Mouse (Mus musculus): ENCODE results near the gene Vmn2r84. TPM values are rescaled to one million over a fixed set of nuclear protein-coding genes. Genes with fewer than 3 reads are reported as not detected.
"Not testable (repeated sequence)": the region's sequence is repeated elsewhere in the genome, so short reads cannot be mapped to it uniquely, and the experiment has no call there.

Vmn2r84 gene
- polyA plus RNA-seq, 1 experiment, result not detected

- no peak for DNase-seq
- Histone ChIP-seq H3K4me1 (ENCODE audit: control insufficient read depth, insufficient read depth, low read length) (no peaks in the 10 kb centered on the region), H3K4me3 (replicated peaks; ENCODE audit: extremely low read depth, low read depth, low read length) (no peak overlapping the region)
- WGBS, result 69% methylated on average over 2 of the region's 2 CpGs
- no peak for TF ChIP-seq CTCF (IDR thresholded peaks at IDR 0.05; ENCODE audit: insufficient read depth, low read length)
- no peak for TF ChIP-seq POLR2A (IDR thresholded peaks at IDR 0.05; ENCODE audit: borderline replicate concordance, extremely low read depth, low read depth, low read length)
Observed at GRCm38 (mm10) chr10:130370005-130370682, 24.0 kb downstream of the Vmn2r84 start.

DNA sequence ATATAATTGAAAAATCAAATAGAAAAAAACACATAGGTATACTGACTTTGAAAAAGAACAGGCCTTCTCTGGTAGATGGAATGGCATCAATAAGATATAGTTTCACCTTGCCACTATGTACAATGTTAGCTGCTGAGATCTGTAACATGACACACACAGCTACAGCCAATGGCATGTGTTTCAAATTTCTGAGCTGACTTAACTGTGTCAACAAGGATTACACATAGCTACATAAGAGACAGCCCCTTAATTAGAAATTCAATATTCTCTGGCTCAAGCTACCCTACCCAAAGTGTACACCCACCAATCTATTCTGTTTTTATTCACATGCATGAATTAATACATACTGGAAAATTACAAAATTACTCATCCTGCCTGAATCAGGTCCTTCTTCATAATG lies 25.7 kb downstream of the Vmn2r84 start:
- TF ChIP-seq POLR2A (IDR thresholded peaks at IDR 0.05; ENCODE audit: borderline replicate concordance, extremely low read depth, low read depth, low read length) (no peak), CTCF (IDR thresholded peaks at IDR 0.05; ENCODE audit: insufficient read depth, low read length) (no peak)
- DNase-seq, result no peak
- Histone ChIP-seq H3K4me3 (replicated peaks; ENCODE audit: extremely low read depth, low read depth, low read length) (no peak overlapping the region), H3K4me1 (ENCODE audit: control insufficient read depth, insufficient read depth, low read length) (no peaks in the 10 kb centered on the region)

DNA sequence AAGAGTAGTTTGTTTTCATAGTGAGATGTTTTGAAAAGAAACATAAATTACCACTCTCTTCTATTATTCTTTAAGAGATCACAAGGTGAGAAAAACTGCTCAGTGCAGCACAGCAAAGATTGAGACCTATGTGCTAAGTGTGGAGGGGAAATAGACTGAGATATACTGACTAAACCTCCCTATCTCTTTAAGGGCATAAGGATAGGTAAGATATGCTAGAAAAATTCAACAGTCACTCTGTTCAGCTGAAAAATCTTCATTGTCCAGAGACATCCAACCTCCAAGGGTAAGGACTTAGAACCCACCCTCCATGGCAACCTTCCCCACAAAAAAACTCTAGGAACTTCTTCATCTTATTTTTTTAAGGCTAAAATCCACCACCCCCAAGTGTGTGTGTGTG lies 29.4 kb downstream of the Vmn2r84 start:
- DNase-seq, result no peak
- H3K4me1 ChIP-seq (ENCODE audit: control insufficient read depth, insufficient read depth, low read length), result no peaks in the 10 kb centered on the region
- no peak for TF ChIP-seq POLR2A (IDR thresholded peaks at IDR 0.05; ENCODE audit: borderline replicate concordance, extremely low read depth, low read depth, low read length)
- TF ChIP-seq CTCF (IDR thresholded peaks at IDR 0.05; ENCODE audit: insufficient read depth, low read length), result no peak
- H3K4me3 ChIP-seq (replicated peaks; ENCODE audit: extremely low read depth, low read depth, low read length), result no peak overlapping the region

- peak; percentile 6; the same call in 1 of the 2 replicates for TF ChIP-seq CTCF (IDR thresholded peaks at IDR 0.05; ENCODE audit: insufficient read depth, low read length)
- no peak for TF ChIP-seq POLR2A (IDR thresholded peaks at IDR 0.05; ENCODE audit: borderline replicate concordance, extremely low read depth, low read depth, low read length)
- WGBS, result 49% methylated on average over 2 of the region's 2 CpGs
- H3K4me3 ChIP-seq (replicated peaks; ENCODE audit: extremely low read depth, low read depth, low read length), result no peak overlapping the region
- H3K4me1 ChIP-seq (ENCODE audit: control insufficient read depth, insufficient read depth, low read length), result no peaks in the 10 kb centered on the region
- DNase-seq, result no peak
Observed at GRCm38 (mm10) chr10:130363438-130364164, 30.5 kb downstream of the Vmn2r84 start.

DNA sequence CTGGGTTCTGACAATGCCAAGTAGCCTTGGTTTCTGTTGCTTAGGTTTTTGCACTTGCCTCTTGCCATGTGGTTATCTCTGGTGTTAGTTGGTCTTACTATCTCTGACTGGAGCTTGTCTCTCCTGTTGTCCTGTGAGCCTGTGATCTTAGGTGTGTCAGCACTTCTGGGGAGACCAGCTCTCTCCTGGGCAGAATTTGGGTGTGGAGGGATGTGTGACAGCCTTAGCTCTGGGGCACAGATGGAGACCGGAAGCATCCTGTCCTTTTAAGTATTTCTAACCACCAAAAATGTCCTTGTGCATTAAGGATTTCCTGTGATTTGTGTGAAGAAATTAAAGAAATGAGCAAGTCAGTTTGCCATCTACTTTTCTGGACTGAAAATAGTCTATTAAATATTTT lies 50.1 kb downstream of the Vmn2r84 start:
- Histone ChIP-seq H3K4me3 (replicated peaks; ENCODE audit: extremely low read depth, low read depth, low read length) (no peak overlapping the region), H3K4me1 (ENCODE audit: control insufficient read depth, insufficient read depth, low read length) (no peaks in the 10 kb centered on the region)
- WGBS, result 72% methylated on average over 1 of the region's 1 CpGs
- TF ChIP-seq CTCF (IDR thresholded peaks at IDR 0.05; ENCODE audit: insufficient read depth, low read length) (no peak), POLR2A (IDR thresholded peaks at IDR 0.05; ENCODE audit: borderline replicate concordance, extremely low read depth, low read depth, low read length) (no peak)
- no peak for DNase-seq

GRCm38 (mm10) chr10:130340050-130340449 lies 54.1 kb downstream of the Vmn2r84 start:
- whole genome bisulfite sequencing, result 84% methylated on average over 4 of the region's 4 CpGs
- H3K4me1 ChIP-seq (ENCODE audit: control insufficient read depth, insufficient read depth, low read length); DNase-seq; H3K4me3 ChIP-seq (replicated peaks; ENCODE audit: extremely low read depth, low read depth, low read length): not testable (repeated sequence)

DNA sequence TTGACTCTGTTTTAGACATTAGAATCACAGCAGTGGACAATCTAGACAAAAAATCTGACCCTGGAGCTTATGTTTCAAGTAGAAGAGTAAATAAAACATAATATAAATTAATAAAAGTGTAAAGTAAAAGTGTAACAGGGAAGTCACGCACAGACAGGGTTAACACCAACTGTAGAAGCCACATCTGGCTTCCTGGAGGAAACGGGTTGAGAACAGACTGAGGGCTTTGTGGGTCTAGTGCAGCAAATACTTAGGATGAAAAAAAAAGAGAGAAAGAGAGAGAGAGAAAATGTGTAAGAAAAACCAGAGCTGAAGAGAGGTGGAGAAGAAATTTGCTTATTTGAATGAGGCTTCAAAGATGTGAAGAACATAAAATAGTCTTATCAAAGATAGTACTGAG lies 56.6 kb downstream of the Vmn2r84 start:
- Histone ChIP-seq H3K4me1 (ENCODE audit: control insufficient read depth, insufficient read depth, low read length) (no peaks in the 10 kb centered on the region), H3K4me3 (replicated peaks; ENCODE audit: extremely low read depth, low read depth, low read length) (no peak overlapping the region)
- 32% methylated on average over 2 of the region's 2 CpGs for WGBS
- no peak for DNase-seq
- TF ChIP-seq CTCF (IDR thresholded peaks at IDR 0.05; ENCODE audit: insufficient read depth, low read length) (no peak), POLR2A (IDR thresholded peaks at IDR 0.05; ENCODE audit: borderline replicate concordance, extremely low read depth, low read depth, low read length) (no peak)

GRCm38 (mm10) chr10:130336385-130336784 lies 57.7 kb downstream of the Vmn2r84 start:
- TF ChIP-seq POLR2A (IDR thresholded peaks at IDR 0.05; ENCODE audit: borderline replicate concordance, extremely low read depth, low read depth, low read length), result no peak
- TF ChIP-seq CTCF (IDR thresholded peaks at IDR 0.05; ENCODE audit: insufficient read depth, low read length), result no peak
- no peaks in the 10 kb centered on the region for H3K4me1 ChIP-seq (ENCODE audit: control insufficient read depth, insufficient read depth, low read length)
- H3K4me3 ChIP-seq (replicated peaks; ENCODE audit: extremely low read depth, low read depth, low read length), result no peak overlapping the region
- no peak for DNase-seq
- 27% methylated on average over 1 of the region's 1 CpGs for WGBS

- Histone ChIP-seq H3K4me3 (replicated peaks; ENCODE audit: extremely low read depth, low read depth, low read length) (no peak overlapping the region), H3K4me1 (ENCODE audit: control insufficient read depth, insufficient read depth, low read length) (no peaks in the 10 kb centered on the region)
- 80% methylated on average over 1 of the region's 1 CpGs for WGBS
- DNase-seq, result no peak
- no peak for TF ChIP-seq CTCF (IDR thresholded peaks at IDR 0.05; ENCODE audit: insufficient read depth, low read length)
- TF ChIP-seq POLR2A (IDR thresholded peaks at IDR 0.05; ENCODE audit: borderline replicate concordance, extremely low read depth, low read depth, low read length), result no peak
Observed at GRCm38 (mm10) chr10:130330711-130331110, 63.4 kb downstream of the Vmn2r84 start.

Other genes starting within 250 kb of the Vmn2r84 start
- not detected in 2 replicates for gene Olfr825, start 227.6 kb downstream of the Vmn2r84 start, polyA plus RNA-seq (2012; rRNA removed)
- gene Olfr826, start 210.1 kb downstream of the Vmn2r84 start, polyA plus RNA-seq (2012; rRNA removed), result not detected in 2 replicates
- gene Olfr827, start 179.9 kb downstream of the Vmn2r84 start, polyA plus RNA-seq (2012; rRNA removed), result not detected in 2 replicates
- gene Neurod4, start 114.1 kb downstream of the Vmn2r84 start, polyA plus RNA-seq (2012; rRNA removed), result not detected in 2 replicates
- 0.83 and 1.3 TPM in 2 replicates for gene Tespa1, start 71.5 kb downstream of the Vmn2r84 start, polyA plus RNA-seq (2012; rRNA removed)
- gene Vmn2r85, start 35.4 kb upstream of the Vmn2r84 start, polyA plus RNA-seq (2012; rRNA removed), result not detected in 2 replicates
- gene Vmn2r86, start 61.7 kb upstream of the Vmn2r84 start, polyA plus RNA-seq (2012; rRNA removed), result not detected in 2 replicates
- not detected in 2 replicates for gene Vmn2r87, start 103.1 kb upstream of the Vmn2r84 start, polyA plus RNA-seq (2012; rRNA removed)

Data from lung, adult 2 months (tissue).